Mouse (Mus musculus) right cerebral cortex, postnatal 25 days (tissue): ENCODE measurements around the gene Rin1.
"Not testable (repeated sequence)": the region's sequence is repeated elsewhere in the genome, so short reads cannot be mapped to it uniquely, and the experiment has no call there.

ENCODE experiments used
- DNase-seq: peaks from one replicate; pipeline ENCODE4 v3.0.0; 2022

Rin1 gene

GRCm38 (mm10) chr19:5050047-5050905 is at the start of gene Rin1:
Rin1 (plus strand) TSS chr19:5050481.
- DNase-seq: no peak

GRCm38 (mm10) chr19:5001666-5002406 is 48.4 kb upstream of the Rin1 start:
- peak; percentile 95 for DNase-seq

- not testable (repeated sequence) for DNase-seq
These were observed 46.6 kb upstream of the Rin1 start for GRCm38 (mm10) chr19:5003644-5004043.

- no peak for DNase-seq
These were observed 45.4 kb upstream of the Rin1 start for GRCm38 (mm10) chr19:5004925-5005324.

GRCm38 (mm10) chr19:5013138-5013537 is 37.1 kb upstream of the Rin1 start:
- no peak for DNase-seq

- no peak for DNase-seq
These were observed 35.3 kb upstream of the Rin1 start for GRCm38 (mm10) chr19:5014961-5015398.

- DNase-seq: no peak
These were observed 34.0 kb upstream of the Rin1 start for GRCm38 (mm10) chr19:5016221-5016742.

- no peak for DNase-seq
These were observed 33.5 kb upstream of the Rin1 start for GRCm38 (mm10) chr19:5016782-5017181.

- DNase-seq: no peak
These were observed 32.7 kb upstream of the Rin1 start for GRCm38 (mm10) chr19:5017611-5018010.

GRCm38 (mm10) chr19:5018191-5018590 is 32.1 kb upstream of the Rin1 start:
- DNase-seq: no peak

- no peak for DNase-seq
These were observed 28.9 kb upstream of the Rin1 start for GRCm38 (mm10) chr19:5021416-5021815.

GRCm38 (mm10) chr19:5023621-5024479 is 26.4 kb upstream of the Rin1 start, which contains the start of gene Slc29a2:
Slc29a2 (plus strand) TSS chr19:5023860.
- peak; percentile 91 for DNase-seq

- no peak for DNase-seq
These were observed 24.2 kb upstream of the Rin1 start for GRCm38 (mm10) chr19:5026111-5026510.

GRCm38 (mm10) chr19:5032686-5033085 is 17.6 kb upstream of the Rin1 start:
- no peak for DNase-seq

GRCm38 (mm10) chr19:5036577-5036976 is 13.7 kb upstream of the Rin1 start:
- no peak for DNase-seq

GRCm38 (mm10) chr19:5037678-5038571 is 12.4 kb upstream of the Rin1 start:
- peak; percentile 81 for DNase-seq

GRCm38 (mm10) chr19:5038709-5039156 is 11.5 kb upstream of the Rin1 start, which contains the start of the genes B4gat1 and AC124502.3:
B4gat1 (plus strand) TSS chr19:5038826.
AC124502.3 (plus strand) TSS chr19:5038891.
- peak; percentile 93 for DNase-seq

- DNase-seq: no peak
These were observed 10.8 kb upstream of the Rin1 start for GRCm38 (mm10) chr19:5039301-5040114.

- DNase-seq: peak; percentile 93
These were observed 9.3 kb upstream of the Rin1 start, which contains the start of gene Brms1 for GRCm38 (mm10) chr19:5040862-5041523. Brms1 (plus strand) TSS chr19:5041354.

GRCm38 (mm10) chr19:5041588-5041987 is 8.7 kb upstream of the Rin1 start:
- no peak for DNase-seq
